Mouse (Mus musculus) ES-Bruce4 (cell line): Measurements from ENCODE around the gene Ccdc151.

Source experiments
- CTCF ChIP-seq: IDR thresholded peaks from one replicate; pipeline ENCODE4 v1.8.1; 2011; ENCODE audit warnings: low read depth, low read length
- POLR2A ChIP-seq: IDR thresholded peaks from one replicate; pipeline ENCODE4 v1.8.1; 2011; ENCODE audit warnings: low read length; ENCODE audit not compliant: insufficient read depth

- TF ChIP-seq POLR2A (no peak), CTCF (no peak)
Observed at GRCm38 (mm10) chr9:21962416-21963059, 39.9 kb downstream of the Ccdc151 start.
